Mouse (Mus musculus): Measurements from ENCODE around the gene Praf2. TPM values are rescaled to one million over a fixed set of nuclear protein-coding genes. Genes with fewer than 3 reads are reported as not detected.
"Not testable (repeated sequence)": the region's sequence is repeated elsewhere in the genome, so short reads cannot be mapped to it uniquely, and the experiment has no call there.

The Praf2 gene
- total and polyA plus RNA-seq, 3 experiments, result 19.1 to 60.1 TPM; not detected in 1

DNA sequence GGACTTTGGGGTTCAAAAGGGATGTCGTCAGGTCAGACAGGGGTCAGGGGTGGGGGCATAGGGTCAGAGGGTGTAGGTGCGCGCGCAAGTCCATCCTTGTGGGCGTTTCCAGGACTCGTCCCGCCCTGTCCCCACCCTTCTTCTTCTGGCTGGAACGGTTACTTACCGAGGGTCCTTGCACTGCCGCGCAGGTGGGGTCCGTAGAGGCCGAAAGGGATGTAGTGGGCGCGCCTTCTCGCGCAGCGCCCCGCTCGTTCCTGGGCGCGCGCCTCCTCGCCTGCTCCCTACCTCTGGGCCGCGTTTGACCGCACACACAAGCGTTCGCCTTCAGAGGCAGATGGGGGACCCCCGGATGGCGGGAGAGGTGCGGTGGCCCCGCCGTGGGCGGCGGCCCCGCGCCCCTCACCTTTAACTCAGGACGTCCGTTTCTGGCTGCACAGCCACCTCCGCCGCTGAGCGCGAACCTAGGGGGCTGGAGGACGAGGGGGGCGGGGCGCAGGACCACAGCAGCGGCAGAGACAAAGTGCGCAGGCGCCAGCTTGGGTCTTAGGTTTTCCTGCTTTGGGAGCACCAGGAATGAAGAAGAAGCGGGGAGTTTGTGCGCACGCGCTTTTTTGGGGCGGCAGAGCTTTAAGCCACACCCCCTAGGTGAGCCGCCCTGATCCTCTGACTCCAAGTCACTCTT lies 22.3 kb downstream of the Praf2 start, which contains the start of gene Ccdc120:
TSS of gene Ccdc120 (minus strand) at position 474 of the 685 bp plus-strand sequence.
- peak; percentile 81 for DNase-seq (ENCODE audit: low read depth, low spot score)
- H3K9me3 ChIP-seq (replicated peaks; ENCODE audit: insufficient read depth, low read length), result no peaks in the 10 kb centered on the region
- H3K27me3 ChIP-seq (ENCODE audit: control insufficient read depth in 1 of 2, insufficient read depth in 2 of 2, low read length in 2 of 2), result no peaks in the 10 kb centered on the region
- peak within 1 kb of the TSS; percentile 71 to 84 for H3K4me3 ChIP-seq (ENCODE audit: control insufficient read depth in 1 of 2, insufficient read depth in 1 of 2, low read depth in 2 of 2, low read length in 2 of 2)
- no peak within 1 kb of the TSS for H3K27ac ChIP-seq (ENCODE audit: control insufficient read depth, low read depth, low read length)
- no peak for TF ChIP-seq GATA1 (IDR thresholded peaks at IDR 0.05; ENCODE audit: low read depth, low read length)
- 0 out of 2 replicates have a peak, but pooled peaks have one; percentile 14 for TF ChIP-seq ELF1 (IDR thresholded peaks at IDR 0.05; ENCODE audit: low read depth, low read length)
- TF ChIP-seq BHLHE40 (IDR thresholded peaks at IDR 0.05; ENCODE audit: borderline replicate concordance, low read depth, low read length), result no peak
- TF ChIP-seq GABPA (IDR thresholded peaks at IDR 0.05; ENCODE audit: low read depth, low read length), result no peak
- TF ChIP-seq POLR2A (IDR thresholded peaks at IDR 0.05; ENCODE audit: control insufficient read depth in 1 of 2, insufficient read depth in 1 of 2, low read depth in 1 of 2, low read length in 2 of 2, poor library complexity in 1 of 2), result peak in 1 of 2 experiments; percentile 31; a peak in 1 of 4 replicates
- no peak for TF ChIP-seq ZKSCAN1 (IDR thresholded peaks at IDR 0.05; ENCODE audit: low read depth, low read length)
- no peak for TF ChIP-seq POLR2AphosphoS5 (IDR thresholded peaks at IDR 0.05; ENCODE audit: borderline replicate concordance, low read depth, low read length)
- TF ChIP-seq CHD1 (IDR thresholded peaks at IDR 0.05; ENCODE audit: low read depth, low read length), result no peak
- TF ChIP-seq UBTF (IDR thresholded peaks at IDR 0.05; ENCODE audit: borderline replicate concordance, insufficient read depth, low read depth, low read length), result no peak
- TF ChIP-seq MXI1 (IDR thresholded peaks at IDR 0.05; ENCODE audit: low read depth, low read length), result no peak
- TF ChIP-seq EP300 (IDR thresholded peaks at IDR 0.05; ENCODE audit: low read depth in 1 of 2, low read length in 2 of 2), result no peak
- TF ChIP-seq RCOR1 (IDR thresholded peaks at IDR 0.05; ENCODE audit: low read depth, low read length), result no peak
- peak; percentile 11; the same call in 1 of the 2 replicates for TF ChIP-seq NELFE (IDR thresholded peaks at IDR 0.05; ENCODE audit: low read depth, low read length)
- 0 out of 2 replicates have a peak, but pooled peaks have one; percentile 9 for TF ChIP-seq MAX (IDR thresholded peaks at IDR 0.05; ENCODE audit: low read length)
- TF ChIP-seq MEF2A (IDR thresholded peaks at IDR 0.05; ENCODE audit: extremely low read depth, insufficient replicate concordance, low read depth, low read length, poor library complexity, severe bottlenecking), result no peak
- peak; percentile 81 for TF ChIP-seq NRF1 (IDR thresholded peaks at IDR 0.05; ENCODE audit: insufficient read depth, low read depth, low read length, poor library complexity, severe bottlenecking)
- no peak for TF ChIP-seq TAL1 (IDR thresholded peaks at IDR 0.05; ENCODE audit: low read length)
- peaks cover 0 to 6% of the 10 kb centered on the region in 2 experiments; a peak in 1 of 4 replicates for H3K36me3 ChIP-seq (ENCODE audit: control insufficient read depth in 1 of 2, insufficient read depth in 2 of 2, low read length in 2 of 2)
- H3K79me2 ChIP-seq (ENCODE audit: control insufficient read depth, insufficient read depth, low read length, poor library complexity), result no peaks in the 10 kb centered on the region
- H3K4me1 ChIP-seq (ENCODE audit: control insufficient read depth in 1 of 2, insufficient read depth in 2 of 2, low read length in 2 of 2), result peaks cover 2 to 9% of the 10 kb centered on the region in 2 experiments; a peak in 3 of 4 replicates
- peak within 1 kb of the TSS; percentile 71 for H3K9ac ChIP-seq (ENCODE audit: control insufficient read depth, low read depth, low read length, poor library complexity, severe bottlenecking)

DNA sequence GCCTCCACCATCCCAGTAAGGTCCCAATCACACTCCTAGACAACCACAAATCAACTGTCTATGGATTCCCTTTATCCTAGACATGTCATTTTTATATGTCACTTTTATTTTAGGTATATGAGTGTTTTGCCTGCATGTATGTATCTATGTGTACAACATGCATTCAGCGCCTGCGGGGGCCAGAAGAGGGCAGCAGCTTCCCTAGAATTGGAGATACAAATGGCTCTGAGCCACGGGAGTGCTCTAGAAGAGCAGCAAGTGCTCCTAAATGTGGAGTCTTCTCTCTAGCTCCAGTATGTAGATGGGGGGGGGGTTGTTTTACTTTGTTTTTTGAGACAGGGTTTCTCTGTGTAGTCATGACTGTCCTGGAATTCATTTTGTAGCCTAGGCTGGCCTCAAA lies 25.4 kb downstream of the Praf2 start:
- H3K4me1 ChIP-seq (ENCODE audit: control insufficient read depth in 1 of 2, insufficient read depth in 2 of 2, low read length in 2 of 2); H3K36me3 ChIP-seq (ENCODE audit: control insufficient read depth in 1 of 2, insufficient read depth in 2 of 2, low read length in 2 of 2); H3K9ac ChIP-seq (ENCODE audit: control insufficient read depth, low read depth, low read length, poor library complexity, severe bottlenecking); H3K79me2 ChIP-seq (ENCODE audit: control insufficient read depth, insufficient read depth, low read length, poor library complexity); H3K27ac ChIP-seq (ENCODE audit: control insufficient read depth, low read depth, low read length); H3K9me3 ChIP-seq (replicated peaks; ENCODE audit: insufficient read depth, low read length); H3K27me3 ChIP-seq (ENCODE audit: control insufficient read depth in 1 of 2, insufficient read depth in 2 of 2, low read length in 2 of 2); H3K4me3 ChIP-seq (ENCODE audit: control insufficient read depth in 1 of 2, insufficient read depth in 1 of 2, low read depth in 2 of 2, low read length in 2 of 2): not testable (repeated sequence)
- DNase-seq (ENCODE audit: low read depth, low spot score), result peak; percentile 70
- TF ChIP-seq RAD21 (IDR thresholded peaks at IDR 0.05; ENCODE audit: low read depth, low read length) (peak; percentile 49), CTCF (IDR thresholded peaks at IDR 0.05 in 2 of 3, conservative IDR thresholded peaks at IDR 0.05 in 1 of 3; ENCODE audit: control insufficient read depth in 1 of 3, insufficient read depth in 1 of 3, low read depth in 2 of 3, low read length in 3 of 3, poor library complexity in 1 of 3, severe bottlenecking in 1 of 3) (peak; percentile 18 to 46 (median 31); a peak in 5 of 6 replicates), SMC3 (IDR thresholded peaks at IDR 0.05; ENCODE audit: low read depth, low read length) (peak; percentile 45), ZC3H11A (IDR thresholded peaks at IDR 0.05; ENCODE audit: low read depth, low read length) (0 out of 2 replicates have a peak, but pooled peaks have one; percentile 30)
